Mouse (Mus musculus) urinary bladder, adult 18-20 months (tissue): Measurements from ENCODE around the gene Tmem116.

Source experiments
- DNase-seq, 2 experiments: peaks; one replicate each; pipeline ENCODE4 v3.0.0; 2022; ENCODE audit warnings: low spot score in 2 of 2, mixed read lengths in 2 of 2

Tmem116 gene

GRCm38 (mm10) chr5:121537588-121537987 is 85.9 kb downstream of the Tmem116 start:
- DNase-seq, result no peak

DNA sequence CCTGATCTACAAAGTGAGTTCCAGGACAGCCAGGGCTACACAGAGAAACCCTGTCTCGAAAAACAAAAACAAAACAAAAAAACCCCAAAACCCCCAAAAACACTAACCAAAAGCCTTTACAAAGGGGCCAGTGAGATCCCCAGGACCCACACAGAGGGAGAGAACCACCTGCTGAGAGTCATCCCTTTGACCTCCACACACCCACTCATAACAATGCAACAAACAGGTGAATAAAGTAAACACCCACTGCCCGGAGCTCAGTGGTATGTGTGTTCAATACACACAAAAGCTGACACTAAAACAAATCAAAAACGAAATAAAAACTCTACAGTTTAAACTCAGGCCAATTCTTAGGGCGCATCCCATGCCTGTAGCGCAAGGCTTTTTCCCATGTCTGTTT is 88.4 kb downstream of the Tmem116 start:
- no peak for DNase-seq

GRCm38 (mm10) chr5:121541235-121541634 is 89.5 kb downstream of the Tmem116 start:
- DNase-seq, result no peak

DNA sequence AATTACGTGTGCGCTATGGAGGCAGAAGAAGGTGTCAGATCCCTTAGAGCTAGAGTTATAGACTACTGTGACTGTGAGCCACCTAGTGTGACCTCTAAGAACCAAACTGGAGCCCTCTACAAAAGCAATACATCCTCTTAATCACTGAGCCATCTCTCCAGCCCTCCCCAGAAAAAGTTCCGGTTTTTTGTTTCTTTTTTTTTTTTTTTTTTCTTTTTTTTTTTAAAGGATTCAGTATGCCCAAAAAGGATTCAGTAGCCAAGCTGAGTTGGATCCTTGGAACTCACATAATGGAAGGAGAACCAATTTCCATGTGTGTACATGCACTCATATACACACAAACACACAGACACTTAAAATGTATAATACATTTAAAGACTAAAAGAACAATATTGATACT is 91.7 kb downstream of the Tmem116 start:
- DNase-seq, result no peak

GRCm38 (mm10) chr5:121544910-121545792 is 93.5 kb downstream of the Tmem116 start, which contains the start of the genes Adam1a and Gm42878:
Gene Adam1a, minus strand, starts transcription at chr5:121545482.
Gene Gm42878, minus strand, starts transcription at chr5:121545482.
- peak; percentile 13 to 37 for DNase-seq

- DNase-seq, result peak; percentile 95 to 98
Observed at GRCm38 (mm10) chr5:121545793-121546529, 94.3 kb downstream of the Tmem116 start, which contains the start of gene Mapkapk5. Gene Mapkapk5, minus strand, starts transcription at chr5:121545905.

DNA sequence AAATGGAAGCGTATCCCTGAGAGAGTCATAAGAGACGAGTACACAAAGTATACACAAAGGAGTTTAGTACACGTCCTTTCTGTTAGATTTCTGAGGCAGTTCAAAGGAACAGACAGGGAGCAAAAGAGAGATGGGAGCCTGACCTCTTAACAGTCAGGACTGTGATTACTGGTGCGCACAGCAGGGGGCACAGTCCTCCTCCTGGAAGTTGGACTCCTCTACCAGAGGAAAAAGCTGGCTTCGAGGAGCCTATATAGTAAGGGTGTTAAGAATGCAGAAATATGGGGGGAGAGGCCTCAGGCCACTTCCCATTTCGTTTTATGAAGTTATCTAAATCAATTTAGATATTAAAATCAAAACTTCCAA is 94.8 kb downstream of the Tmem116 start:
- DNase-seq, result peak in 1 of 2 experiments; percentile 13

GRCm38 (mm10) chr5:121547084-121547483 is 95.4 kb downstream of the Tmem116 start:
- DNase-seq, result no peak

GRCm38 (mm10) chr5:121549196-121549595 is 97.5 kb downstream of the Tmem116 start:
- DNase-seq, result no peak

GRCm38 (mm10) chr5:121562436-121562835 is 110.7 kb downstream of the Tmem116 start:
- DNase-seq, result no peak

DNA sequence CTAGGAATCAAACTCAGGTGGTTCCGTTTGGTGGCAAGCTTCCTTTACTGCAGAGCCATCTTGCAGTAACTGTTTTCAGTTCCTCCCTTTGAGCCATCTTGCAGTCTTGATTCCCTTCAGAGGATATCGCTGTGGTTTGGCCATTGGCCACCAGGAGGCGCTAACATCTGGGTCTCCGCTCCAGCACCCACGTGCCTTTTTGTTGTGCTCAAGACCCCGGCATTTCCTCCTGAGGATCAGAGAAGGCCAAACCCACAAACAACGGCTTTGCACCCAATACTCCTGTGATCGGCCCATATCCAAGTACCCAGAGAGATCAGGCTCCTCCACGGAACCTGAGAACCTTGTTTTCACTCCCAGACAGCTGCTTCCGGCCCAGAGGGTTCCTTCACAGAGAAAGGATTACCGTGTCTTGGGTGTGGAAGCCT is 112.8 kb downstream of the Tmem116 start:
- peak; percentile 77 to 81 for DNase-seq

GRCm38 (mm10) chr5:121566035-121566681 is 114.5 kb downstream of the Tmem116 start:
- DNase-seq, result no peak

DNA sequence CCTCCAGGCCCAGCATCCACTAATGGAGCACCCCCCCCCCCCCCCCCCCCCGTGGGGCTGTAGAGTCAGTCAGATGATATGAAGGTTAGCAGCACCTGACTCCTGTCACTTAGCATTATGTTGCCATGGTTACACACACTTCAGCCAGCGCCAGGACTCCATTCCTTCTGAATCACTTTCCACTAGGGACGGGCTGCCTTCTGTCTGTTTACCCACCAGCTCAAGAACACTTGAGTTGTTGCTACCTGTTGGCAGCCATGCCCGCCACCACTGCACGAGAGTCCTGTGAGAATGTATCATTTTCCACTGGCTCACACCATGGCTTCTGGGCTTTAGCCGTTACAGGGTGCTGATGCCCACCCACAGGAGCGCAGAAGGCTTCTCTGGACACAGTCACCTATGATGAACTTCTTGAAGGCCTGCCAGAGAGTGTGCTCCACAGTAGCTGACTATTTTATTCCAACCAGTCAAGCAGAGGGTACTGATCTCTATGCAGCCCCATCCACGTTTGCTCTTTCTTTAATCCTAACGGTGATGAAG is 118.3 kb downstream of the Tmem116 start:
- no peak for DNase-seq

GRCm38 (mm10) chr5:121570787-121571186 is 119.1 kb downstream of the Tmem116 start:
- DNase-seq, result no peak
